Mouse (Mus musculus) lung, postnatal 0 days (tissue): ENCODE data around the gene Immp2l.

Experiments
- CTCF ChIP-seq: IDR thresholded peaks from 2 replicates; pipeline ENCODE4 v1.5.1; 2016; ENCODE audit warnings: antibody characterized with exemption, mild to moderate bottlenecking
- EP300 ChIP-seq: IDR thresholded peaks from 2 replicates; pipeline ENCODE4 v1.6.1; 2016; ENCODE audit warnings: antibody characterized with exemption, mild to moderate bottlenecking, control low read depth

- TF ChIP-seq CTCF = no peak
- TF ChIP-seq EP300 = peak; percentile 51
Observed at GRCm38 (mm10) chr12:41838334-41838847, 814.5 kb downstream of the Immp2l start.
